Mouse (Mus musculus): ENCODE measurements around the gene Ccdc157. TPM values are rescaled to one million over a fixed set of nuclear protein-coding genes. Genes with fewer than 3 reads are reported as not detected.
"Not testable (repeated sequence)": the region's sequence is repeated elsewhere in the genome, so short reads cannot be mapped to it uniquely, and the experiment has no call there.

The Ccdc157 gene
- polyA plus RNA-seq, 1 experiment from 2014 or later: 7.3 TPM

GRCm38 (mm10) chr11:4193420-4193819 lies 33.3 kb upstream of the Ccdc157 start:
- H3K27ac ChIP-seq (ENCODE audit: low read length): no peak overlapping the region
- TF ChIP-seq EP300 (IDR thresholded peaks at IDR 0.05) (no peak), CTCF (IDR thresholded peaks at IDR 0.05) (no peak)
- no peak for ATAC-seq

GRCm38 (mm10) chr11:4192757-4193156 lies 32.7 kb upstream of the Ccdc157 start:
- WGBS: 75% methylated on average over 3 of the region's 3 CpGs
- H3K4me1 ChIP-seq (ENCODE audit: insufficient read depth, low read depth, low read length): peaks cover 14% of the 10 kb centered on the region; the same call in 1 of the 2 replicates

More at GRCm38 (mm10) chr11:4193420-4193819, 33.3 kb upstream of the Ccdc157 start:
- DNase-seq (ENCODE audit: low spot score): no peak
- H3K4me2 ChIP-seq (replicated peaks; ENCODE audit: low read depth, low read length): no peak overlapping the region
- no peak overlapping the region for H3K4me3 ChIP-seq (ENCODE audit: low read depth, low read length)
- H3K9me3 ChIP-seq (ENCODE audit: low read length): no peaks in the 10 kb centered on the region
- H3K4me1 ChIP-seq (ENCODE audit: insufficient read depth, low read depth, low read length): peaks cover 7% of the 10 kb centered on the region; the same call in 1 of the 2 replicates
- H3K36me3 ChIP-seq (ENCODE audit: insufficient read depth, low read length): no peaks in the 10 kb centered on the region
- no peaks in the 10 kb centered on the region for H3K27me3 ChIP-seq (replicated peaks; ENCODE audit: insufficient read depth, low read length)
- H3K9ac ChIP-seq (replicated peaks; ENCODE audit: low read depth): no peak overlapping the region

GRCm38 (mm10) chr11:4190677-4191076 lies 30.6 kb upstream of the Ccdc157 start:
- H3K27me3 ChIP-seq (replicated peaks; ENCODE audit: insufficient read depth, low read length): no peaks in the 10 kb centered on the region
- DNase-seq (ENCODE audit: low spot score): peak; percentile 49
- no peaks in the 10 kb centered on the region for H3K9me3 ChIP-seq (ENCODE audit: low read length)
- no peak overlapping the region for H3K9ac ChIP-seq (replicated peaks; ENCODE audit: low read depth)
- H3K4me1 ChIP-seq (ENCODE audit: insufficient read depth, low read depth, low read length): peaks cover 21% of the 10 kb centered on the region; the same call in 1 of the 2 replicates
- TF ChIP-seq CTCF (IDR thresholded peaks at IDR 0.05) (no peak), EP300 (IDR thresholded peaks at IDR 0.05) (no peak)
- H3K4me2 ChIP-seq (replicated peaks; ENCODE audit: low read depth, low read length): no peak overlapping the region
- H3K27ac ChIP-seq (ENCODE audit: low read length): no peak overlapping the region
- H3K36me3 ChIP-seq (ENCODE audit: insufficient read depth, low read length): no peaks in the 10 kb centered on the region
- H3K4me3 ChIP-seq (ENCODE audit: low read depth, low read length): no peak overlapping the region
- ATAC-seq: no peak
- 57% methylated on average over 3 of the region's 3 CpGs for WGBS

More at GRCm38 (mm10) chr11:4192757-4193156, 32.7 kb upstream of the Ccdc157 start:
- no peaks in the 10 kb centered on the region for H3K27me3 ChIP-seq (replicated peaks; ENCODE audit: insufficient read depth, low read length)
- no peak for TF ChIP-seq CTCF (IDR thresholded peaks at IDR 0.05)
- TF ChIP-seq EP300 (IDR thresholded peaks at IDR 0.05): no peak
- H3K9ac ChIP-seq (replicated peaks; ENCODE audit: low read depth): no peak overlapping the region
- H3K27ac ChIP-seq (ENCODE audit: low read length): peak overlapping the region; percentile 43; the same call in 1 of the 2 replicates
- no peak overlapping the region for H3K4me2 ChIP-seq (replicated peaks; ENCODE audit: low read depth, low read length)
- no peak for ATAC-seq
- no peak overlapping the region for H3K4me3 ChIP-seq (ENCODE audit: low read depth, low read length)
- DNase-seq (ENCODE audit: low spot score): no peak
- no peaks in the 10 kb centered on the region for H3K36me3 ChIP-seq (ENCODE audit: insufficient read depth, low read length)
- H3K9me3 ChIP-seq (ENCODE audit: low read length): no peaks in the 10 kb centered on the region

GRCm38 (mm10) chr11:4189182-4189581 lies 29.1 kb upstream of the Ccdc157 start:
- Histone ChIP-seq H3K4me1 (ENCODE audit: insufficient read depth, low read depth, low read length) (peaks cover 21% of the 10 kb centered on the region; the same call in 1 of the 2 replicates), H3K27me3 (replicated peaks; ENCODE audit: insufficient read depth, low read length) (no peaks in the 10 kb centered on the region), H3K9me3 (ENCODE audit: low read length) (no peaks in the 10 kb centered on the region), H3K9ac (replicated peaks; ENCODE audit: low read depth) (no peak overlapping the region), H3K4me3 (ENCODE audit: low read depth, low read length) (no peak overlapping the region), H3K27ac (ENCODE audit: low read length) (no peak overlapping the region), H3K4me2 (replicated peaks; ENCODE audit: low read depth, low read length) (no peak overlapping the region), H3K36me3 (ENCODE audit: insufficient read depth, low read length) (no peaks in the 10 kb centered on the region)
- TF ChIP-seq CTCF (IDR thresholded peaks at IDR 0.05) (no peak), EP300 (IDR thresholded peaks at IDR 0.05) (no peak)
- DNase-seq (ENCODE audit: low spot score) (no peak), ATAC-seq (no peak)
- WGBS: 82% methylated on average over 6 of the region's 6 CpGs

GRCm38 (mm10) chr11:4187318-4187700 lies 27.2 kb upstream of the Ccdc157 start:
- DNase-seq (ENCODE audit: low spot score): no peak
- Histone ChIP-seq H3K4me1 (ENCODE audit: insufficient read depth, low read depth, low read length) (peaks cover 21% of the 10 kb centered on the region; the same call in 1 of the 2 replicates), H3K27me3 (replicated peaks; ENCODE audit: insufficient read depth, low read length) (no peaks in the 10 kb centered on the region), H3K9me3 (ENCODE audit: low read length) (no peaks in the 10 kb centered on the region), H3K4me3 (ENCODE audit: low read depth, low read length) (peak overlapping the region; percentile 84), H3K4me2 (replicated peaks; ENCODE audit: low read depth, low read length) (peak overlapping the region; percentile 94), H3K27ac (ENCODE audit: low read length) (peak overlapping the region; percentile 84; the same call in 1 of the 2 replicates), H3K9ac (replicated peaks; ENCODE audit: low read depth) (peak overlapping the region; percentile 91), H3K36me3 (ENCODE audit: insufficient read depth, low read length) (no peaks in the 10 kb centered on the region)
- ATAC-seq: no peak
- TF ChIP-seq EP300 (IDR thresholded peaks at IDR 0.05) (no peak), CTCF (IDR thresholded peaks at IDR 0.05) (no peak)
- WGBS: 11% methylated on average over 9 of the region's 9 CpGs

- TF ChIP-seq EP300 (IDR thresholded peaks at IDR 0.05) (no peak), CTCF (IDR thresholded peaks at IDR 0.05) (no peak; the same call in 1 of the 2 replicates)
- Histone ChIP-seq H3K36me3 (ENCODE audit: insufficient read depth, low read length) (no peaks in the 10 kb centered on the region), H3K4me3 (ENCODE audit: low read depth, low read length) (peak within 1 kb of the TSS; percentile 84), H3K9ac (replicated peaks; ENCODE audit: low read depth) (peak within 1 kb of the TSS; percentile 91), H3K4me1 (ENCODE audit: insufficient read depth, low read depth, low read length) (peaks cover 21% of the 10 kb centered on the region; the same call in 1 of the 2 replicates), H3K27ac (ENCODE audit: low read length) (peak within 1 kb of the TSS; percentile 84), H3K9me3 (ENCODE audit: low read length) (no peaks in the 10 kb centered on the region), H3K4me2 (replicated peaks; ENCODE audit: low read depth, low read length) (peak within 1 kb of the TSS; percentile 94), H3K27me3 (replicated peaks; ENCODE audit: insufficient read depth, low read length) (no peaks in the 10 kb centered on the region)
- DNase-seq (ENCODE audit: low spot score): peak; percentile 99
- peak; percentile 100 for ATAC-seq
- WGBS: 3% methylated on average over 64 of the region's 71 CpGs
Observed at GRCm38 (mm10) chr11:4186486-4187317, 26.6 kb upstream of the Ccdc157 start, which contains the start of gene Tbc1d10a. Gene Tbc1d10a, plus strand, starts transcription at chr11:4186789.

GRCm38 (mm10) chr11:4185480-4185879 lies 25.4 kb upstream of the Ccdc157 start:
- H3K27ac ChIP-seq (ENCODE audit: low read length); DNase-seq (ENCODE audit: low spot score); H3K4me2 ChIP-seq (replicated peaks; ENCODE audit: low read depth, low read length); H3K36me3 ChIP-seq (ENCODE audit: insufficient read depth, low read length); H3K9me3 ChIP-seq (ENCODE audit: low read length); H3K27me3 ChIP-seq (replicated peaks; ENCODE audit: insufficient read depth, low read length); H3K9ac ChIP-seq (replicated peaks; ENCODE audit: low read depth); H3K4me3 ChIP-seq (ENCODE audit: low read depth, low read length); ATAC-seq: not testable (repeated sequence)
- WGBS: 89% methylated on average over 6 of the region's 6 CpGs
- H3K4me1 ChIP-seq (ENCODE audit: insufficient read depth, low read depth, low read length): peaks cover 16% of the 10 kb centered on the region; the same call in 1 of the 2 replicates
